Mouse (Mus musculus): ENCODE data around the gene Sncg.

- TF ChIP-seq CTCF (IDR thresholded peaks at IDR 0.05; ENCODE audit: low read depth) (no peak), EP300 (IDR thresholded peaks at IDR 0.05; ENCODE audit: low read depth) (no peak)
Observed at GRCm38 (mm10) chr14:34398901-34399300, 24.3 kb upstream of the Sncg start.
